Mouse (Mus musculus): ENCODE data around the gene Unc13d. TPM values are rescaled to one million over a fixed set of nuclear protein-coding genes. Genes with fewer than 3 reads are reported as not detected.

Unc13d gene
- polyA plus RNA-seq, 1 experiment from 2014 or later: 0.92 TPM

DNA sequence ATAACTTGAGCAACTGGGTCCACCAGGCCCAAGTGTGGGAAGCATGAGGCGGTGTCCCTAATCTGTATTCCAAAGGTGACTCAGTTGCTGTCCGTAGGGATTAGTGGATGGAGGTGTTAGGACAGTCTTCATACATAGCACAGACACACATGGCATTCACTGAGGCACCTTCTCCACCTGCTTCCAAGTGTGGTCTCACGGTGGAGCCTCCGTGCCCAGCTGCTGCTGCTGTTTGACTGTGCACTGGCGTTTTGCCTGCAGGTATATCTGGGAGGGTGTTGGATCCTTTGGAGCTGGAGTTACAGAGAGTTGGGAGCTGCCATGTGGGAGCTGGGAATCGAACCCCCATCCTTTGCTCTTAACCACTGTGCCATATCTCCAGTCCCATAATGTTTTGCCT, 43.2 kb downstream of the Unc13d start:
- H3K27me3 ChIP-seq: no peaks in the 10 kb centered on the region
- WGBS: 95% methylated on average over 6 of the region's 6 CpGs
- no peak overlapping the region for H3K4me3 ChIP-seq
- H3K4me1 ChIP-seq: peaks cover 18% of the 10 kb centered on the region
- H3K27ac ChIP-seq (replicated peaks): no peak overlapping the region
- no peak for ATAC-seq (ENCODE audit: low FRiP score, low read depth)
- H3K9me3 ChIP-seq: no peaks in the 10 kb centered on the region
- H3K36me3 ChIP-seq: peaks cover 17% of the 10 kb centered on the region
- H3K9ac ChIP-seq (replicated peaks): no peak overlapping the region
- H3K4me2 ChIP-seq (replicated peaks): no peak overlapping the region

DNA sequence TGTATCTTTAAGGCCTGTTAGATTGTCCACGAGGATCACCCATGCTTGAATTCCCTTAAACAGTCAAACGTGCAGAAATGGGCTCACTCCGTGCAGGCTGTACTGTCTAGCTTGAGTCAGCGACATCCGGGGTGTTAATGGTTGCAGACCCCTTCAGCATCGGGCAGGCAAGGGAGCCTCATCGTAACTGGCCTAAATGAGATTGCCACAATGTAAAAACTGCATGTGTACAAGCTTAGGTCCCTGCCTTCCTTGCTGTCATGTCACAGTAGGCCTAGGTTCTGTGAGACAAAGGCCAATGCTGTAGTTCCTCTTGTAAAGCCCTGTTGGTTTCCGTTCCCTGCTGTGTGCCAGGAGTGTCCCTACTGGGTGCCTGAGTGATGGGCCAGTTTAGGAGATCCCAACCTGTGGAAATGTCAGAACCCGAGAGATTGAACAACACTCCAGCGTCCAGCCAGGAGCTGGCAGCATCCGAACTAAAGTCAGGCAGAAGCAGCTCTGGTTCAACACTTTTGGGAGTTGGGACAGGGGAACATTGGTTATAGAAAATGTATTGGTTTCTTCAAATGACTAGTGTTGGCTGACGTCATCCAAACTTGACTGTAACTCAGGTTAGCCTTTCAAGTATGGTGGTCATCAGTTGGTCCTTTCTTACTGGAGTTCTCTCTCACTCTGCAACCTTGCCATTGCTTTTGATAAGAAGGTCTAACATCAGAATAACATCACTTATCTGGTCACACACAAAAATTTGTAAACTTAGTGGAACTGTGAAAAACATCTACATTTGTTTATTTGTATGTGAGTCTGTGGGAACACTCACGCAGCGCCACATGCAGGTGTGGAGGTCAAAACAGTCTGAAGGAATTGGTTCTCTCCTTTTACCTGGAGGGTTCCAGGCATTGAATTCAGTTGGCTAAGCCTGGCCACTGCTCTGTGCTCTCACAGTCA, 46.6 kb downstream of the Unc13d start:
- Histone ChIP-seq H3K27me3 (no peaks in the 10 kb centered on the region), H3K36me3 (peaks cover 5% of the 10 kb centered on the region; the same call in 1 of the 2 replicates), H3K4me2 (replicated peaks) (peak overlapping the region; percentile 86), H3K9me3 (no peaks in the 10 kb centered on the region), H3K4me1 (peaks cover 21% of the 10 kb centered on the region), H3K27ac (replicated peaks) (peak overlapping the region; percentile 98), H3K4me3 (peak overlapping the region; percentile 75), H3K9ac (replicated peaks) (peak overlapping the region; percentile 92)
- peak; percentile 41 for ATAC-seq (ENCODE audit: low FRiP score, low read depth)
- 29% methylated on average over 14 of the region's 14 CpGs for WGBS

DNA sequence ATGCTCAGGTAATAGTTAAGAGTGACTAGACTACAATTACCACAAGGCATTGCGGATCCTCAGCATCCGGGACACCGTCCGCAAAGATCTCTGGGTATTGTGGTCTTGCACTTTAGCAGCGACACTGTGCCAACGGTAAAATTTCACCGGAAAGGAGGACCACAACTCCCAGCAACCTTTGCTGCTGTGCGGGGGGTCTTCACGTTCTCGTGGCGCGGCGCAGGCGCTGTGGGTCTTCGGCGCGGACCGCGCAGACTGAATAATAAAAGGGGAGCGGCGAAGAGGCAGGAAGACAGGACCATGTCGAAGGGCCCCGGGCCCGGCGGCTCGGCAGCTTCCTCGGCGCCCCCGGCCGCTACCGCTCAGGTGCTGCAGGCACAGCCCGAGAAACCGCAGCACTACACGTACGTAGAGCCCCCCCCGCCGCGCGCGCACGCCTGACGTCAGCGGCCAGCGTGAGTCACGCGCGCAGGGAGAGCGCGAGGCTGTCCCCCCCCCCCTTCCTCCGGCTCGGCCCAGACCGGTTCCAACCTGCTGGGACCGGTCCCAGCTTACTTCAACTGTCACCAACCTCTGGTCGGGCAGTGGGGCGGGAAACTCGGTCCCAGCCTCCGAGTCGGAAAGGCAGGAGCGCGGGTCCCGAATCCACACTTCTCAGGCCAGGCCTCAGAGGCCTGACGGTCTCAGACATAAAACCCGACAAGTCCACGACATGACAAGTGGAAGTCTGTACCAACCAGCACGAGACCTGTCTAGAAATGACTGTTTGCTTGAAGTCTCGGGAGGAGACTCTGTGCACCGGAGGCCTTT, 47.5 kb downstream of the Unc13d start, which contains the start of gene Unk:
Gene Unk, plus strand, starts transcription at position 235 of the 810 bp plus-strand sequence.
- under 1% methylated on average over 63 of the region's 67 CpGs for WGBS
- H3K36me3 ChIP-seq: peaks cover 5% of the 10 kb centered on the region; the same call in 1 of the 2 replicates
- H3K9me3 ChIP-seq: no peaks in the 10 kb centered on the region
- H3K4me1 ChIP-seq: peaks cover 21% of the 10 kb centered on the region
- H3K27me3 ChIP-seq: no peaks in the 10 kb centered on the region
- peak within 1 kb of the TSS; percentile 86 for H3K4me2 ChIP-seq (replicated peaks)
- peak within 1 kb of the TSS; percentile 92 for H3K9ac ChIP-seq (replicated peaks)
- peak within 1 kb of the TSS; percentile 75 for H3K4me3 ChIP-seq
- ATAC-seq (ENCODE audit: low FRiP score, low read depth): peak; percentile 94
- peak within 1 kb of the TSS; percentile 98 for H3K27ac ChIP-seq (replicated peaks)

DNA sequence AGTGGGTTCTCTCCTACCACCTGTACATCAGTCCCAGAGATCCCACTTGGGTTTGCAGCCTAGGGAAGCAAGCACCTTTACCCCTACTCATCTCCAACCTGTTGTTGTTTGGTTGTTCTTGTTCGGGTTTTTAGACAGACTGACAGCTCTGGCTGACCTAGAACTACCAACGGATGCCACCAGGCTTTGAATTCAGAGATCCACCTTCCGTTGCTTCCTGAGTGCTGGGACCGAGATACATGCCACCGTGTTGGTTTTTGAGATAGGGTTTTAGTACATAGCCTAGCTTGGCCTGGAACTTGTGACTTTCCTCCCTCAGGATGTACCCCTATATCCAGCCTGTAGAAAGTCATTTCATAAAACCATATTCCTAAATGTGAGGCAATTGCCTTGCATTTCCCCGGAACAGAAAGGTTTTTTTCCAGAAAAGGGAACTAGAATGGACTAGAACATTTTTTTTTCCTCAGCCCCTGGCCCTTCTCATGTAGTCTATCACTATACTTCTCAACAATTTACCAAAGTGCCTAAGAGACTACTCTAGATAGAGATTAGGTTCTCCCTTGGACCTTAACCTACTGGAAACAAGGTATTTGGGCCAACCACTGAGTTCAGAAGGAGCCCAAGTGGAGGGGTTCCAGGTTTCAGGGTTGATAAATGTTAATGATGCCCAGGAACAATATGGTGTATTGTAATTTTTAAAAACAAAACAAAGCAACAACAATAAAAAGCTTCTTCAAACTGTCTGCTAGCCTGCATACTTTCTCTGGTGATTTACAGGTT, 48.5 kb downstream of the Unc13d start:
- peak overlapping the region; percentile 75 for H3K4me3 ChIP-seq
- H3K4me1 ChIP-seq: peaks cover 21% of the 10 kb centered on the region
- no peak overlapping the region for H3K27ac ChIP-seq (replicated peaks)
- 80% methylated on average over 6 of the region's 6 CpGs for whole genome bisulfite sequencing
- H3K36me3 ChIP-seq: no peaks in the 10 kb centered on the region
- H3K4me2 ChIP-seq (replicated peaks): peak overlapping the region; percentile 50
- H3K9ac ChIP-seq (replicated peaks): peak overlapping the region; percentile 92; the same call in 1 of the 2 replicates
- H3K27me3 ChIP-seq: no peaks in the 10 kb centered on the region
- ATAC-seq (ENCODE audit: low FRiP score, low read depth): no peak
- no peaks in the 10 kb centered on the region for H3K9me3 ChIP-seq

DNA sequence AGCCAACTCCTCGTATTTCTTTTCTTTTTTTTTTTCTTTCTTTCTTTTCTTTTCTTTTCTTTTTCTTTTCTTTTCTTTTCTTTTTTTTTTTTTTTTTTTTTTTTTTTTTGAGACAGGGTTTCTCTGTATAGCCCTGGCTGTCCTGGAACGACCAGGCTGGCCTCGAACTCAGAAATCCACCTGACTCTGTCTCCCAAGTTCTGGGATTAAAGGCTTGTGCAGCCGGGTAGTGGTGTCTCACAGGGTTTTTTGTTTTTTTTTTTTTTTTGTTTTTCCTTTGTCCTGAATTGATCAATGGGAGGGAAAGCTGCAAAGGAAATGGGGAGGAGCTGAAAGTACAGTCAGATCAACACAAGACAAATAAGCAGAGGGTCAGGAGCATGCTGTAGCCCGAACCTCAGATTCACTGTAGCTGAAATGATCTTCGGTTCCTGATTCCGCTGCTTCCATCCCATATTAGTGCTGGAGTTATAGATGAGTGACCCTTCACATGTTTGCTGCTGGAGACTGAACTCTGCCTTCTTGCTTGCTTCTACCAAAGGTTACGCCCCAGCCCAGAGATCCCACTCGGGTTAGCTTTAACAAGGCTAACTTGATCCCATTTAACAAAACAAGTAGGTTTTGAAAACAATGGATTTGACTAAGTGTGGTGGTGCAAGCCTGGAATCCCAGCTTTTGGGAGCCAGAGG, 49.4 kb downstream of the Unc13d start:
- H3K9me3 ChIP-seq: no peaks in the 10 kb centered on the region
- no peak overlapping the region for H3K4me2 ChIP-seq (replicated peaks)
- H3K4me1 ChIP-seq: peaks cover 21% of the 10 kb centered on the region
- no peaks in the 10 kb centered on the region for H3K36me3 ChIP-seq
- no peak for ATAC-seq (ENCODE audit: low FRiP score, low read depth)
- H3K27me3 ChIP-seq: no peaks in the 10 kb centered on the region
- no peak overlapping the region for H3K4me3 ChIP-seq
- no peak overlapping the region for H3K27ac ChIP-seq (replicated peaks)
- H3K9ac ChIP-seq (replicated peaks): no peak overlapping the region
- 80% methylated on average over 9 of the region's 9 CpGs for WGBS

DNA sequence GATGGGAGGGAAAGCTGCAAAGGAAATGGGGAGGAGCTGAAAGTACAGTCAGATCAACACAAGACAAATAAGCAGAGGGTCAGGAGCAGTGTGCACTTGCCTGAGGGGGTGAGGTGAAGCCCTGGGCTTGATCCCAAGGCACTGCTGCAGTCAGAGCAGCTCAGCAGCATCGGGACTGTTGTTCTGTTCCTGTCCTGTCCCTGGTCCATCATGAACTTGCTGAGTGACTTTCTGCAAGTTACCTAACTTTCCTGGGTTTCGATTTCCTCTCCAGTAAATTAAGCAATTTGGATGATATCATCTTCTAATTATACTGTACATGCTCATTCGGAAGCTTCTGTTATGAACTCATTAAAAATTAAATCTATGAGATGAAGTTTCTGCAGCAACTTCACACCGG, 50.0 kb downstream of the Unc13d start, which contains the start of gene H3f3b:
Gene H3f3b, minus strand, starts transcription at position 207 of the 400 bp plus-strand sequence.
- Histone ChIP-seq H3K9me3 (no peaks in the 10 kb centered on the region), H3K4me1 (peaks cover 19% of the 10 kb centered on the region), H3K27me3 (no peaks in the 10 kb centered on the region), H3K4me2 (replicated peaks) (no peak within 1 kb of the TSS), H3K4me3 (no peak within 1 kb of the TSS), H3K27ac (replicated peaks) (no peak within 1 kb of the TSS), H3K36me3 (no peaks in the 10 kb centered on the region), H3K9ac (replicated peaks) (no peak within 1 kb of the TSS)
- ATAC-seq (ENCODE audit: low FRiP score, low read depth): no peak
- WGBS: 83% methylated on average over 4 of the region's 4 CpGs

DNA sequence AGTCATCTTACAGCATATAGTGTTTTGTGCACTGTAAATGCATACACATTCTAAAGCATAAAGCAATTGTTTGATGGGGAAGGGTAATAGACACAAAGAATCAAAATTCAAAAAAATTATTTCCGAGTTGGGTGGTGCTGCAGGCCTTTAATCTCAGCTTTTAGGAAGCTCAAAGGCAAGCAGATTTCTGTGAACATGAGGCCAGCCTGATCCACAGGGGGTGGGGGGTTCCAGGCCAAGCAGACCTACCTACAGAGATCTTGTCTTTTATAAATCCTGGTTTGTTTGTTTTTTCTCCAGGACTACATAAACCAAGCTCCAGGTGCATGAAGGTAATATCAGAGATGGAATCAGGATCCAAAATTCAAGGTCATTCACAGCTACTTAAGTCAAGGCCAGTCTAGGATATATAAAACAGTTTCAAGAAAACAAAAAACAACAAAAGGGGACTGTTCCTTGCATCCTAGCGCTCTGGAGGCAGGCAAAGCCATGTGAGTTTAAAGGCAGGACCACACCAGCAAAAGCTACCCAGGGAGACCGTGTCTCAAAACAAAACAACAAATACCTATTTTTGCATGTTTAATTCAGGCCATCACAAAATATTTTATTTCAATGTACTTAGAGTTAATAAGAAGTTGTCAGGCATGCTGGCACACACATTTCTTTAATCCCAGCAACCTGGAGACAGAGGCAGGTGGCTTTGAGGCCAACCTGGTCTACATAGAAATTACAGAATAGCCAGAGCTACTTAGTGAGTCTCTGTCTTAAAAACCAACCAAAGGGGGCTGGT, 52.5 kb downstream of the Unc13d start:
- Histone ChIP-seq H3K4me3 (no peak overlapping the region), H3K36me3 (0 out of 2 replicates have a peak, but pooled peaks cover 10% of the 10 kb centered on the region), H3K27me3 (no peaks in the 10 kb centered on the region), H3K9me3 (no peaks in the 10 kb centered on the region), H3K4me1 (peaks cover 17% of the 10 kb centered on the region), H3K9ac (replicated peaks) (no peak overlapping the region), H3K27ac (replicated peaks) (peak overlapping the region; percentile 52; the same call in 1 of the 2 replicates), H3K4me2 (replicated peaks) (no peak overlapping the region)
- ATAC-seq (ENCODE audit: low FRiP score, low read depth): no peak
- 87% methylated on average over 3 of the region's 3 CpGs for WGBS

DNA sequence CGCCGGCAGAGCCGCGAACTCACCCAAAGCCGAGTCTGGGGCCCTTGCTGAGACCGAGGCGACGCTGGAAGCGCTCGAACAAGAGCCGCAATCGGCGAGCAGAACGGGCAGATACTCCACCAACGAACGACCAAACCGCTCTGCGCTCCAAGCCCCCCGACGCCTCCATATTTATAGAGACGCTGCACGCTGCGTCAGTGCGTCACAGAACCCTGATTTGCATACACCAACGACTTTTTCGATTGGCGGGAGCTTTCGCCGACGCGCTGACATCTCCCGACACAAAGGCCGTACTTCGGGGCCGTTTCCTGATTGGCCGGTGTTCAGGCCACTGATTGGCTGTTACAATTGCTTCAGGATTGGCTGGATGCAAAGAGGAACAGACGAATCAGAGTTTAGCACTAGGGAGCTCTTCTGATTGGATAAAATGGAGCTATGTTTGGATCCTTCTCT, 53.4 kb downstream of the Unc13d start:
- Histone ChIP-seq H3K9ac (replicated peaks) (peak overlapping the region; percentile 100), H3K27me3 (no peaks in the 10 kb centered on the region), H3K36me3 (0 out of 2 replicates have a peak, but pooled peaks cover 10% of the 10 kb centered on the region), H3K4me1 (peaks cover 12% of the 10 kb centered on the region), H3K4me3 (peak overlapping the region; percentile 83), H3K9me3 (no peaks in the 10 kb centered on the region), H3K4me2 (replicated peaks) (peak overlapping the region; percentile 59), H3K27ac (replicated peaks) (peak overlapping the region; percentile 99)
- WGBS: under 1% methylated on average over 37 of the region's 37 CpGs
- ATAC-seq (ENCODE audit: low FRiP score, low read depth): peak; percentile 93

DNA sequence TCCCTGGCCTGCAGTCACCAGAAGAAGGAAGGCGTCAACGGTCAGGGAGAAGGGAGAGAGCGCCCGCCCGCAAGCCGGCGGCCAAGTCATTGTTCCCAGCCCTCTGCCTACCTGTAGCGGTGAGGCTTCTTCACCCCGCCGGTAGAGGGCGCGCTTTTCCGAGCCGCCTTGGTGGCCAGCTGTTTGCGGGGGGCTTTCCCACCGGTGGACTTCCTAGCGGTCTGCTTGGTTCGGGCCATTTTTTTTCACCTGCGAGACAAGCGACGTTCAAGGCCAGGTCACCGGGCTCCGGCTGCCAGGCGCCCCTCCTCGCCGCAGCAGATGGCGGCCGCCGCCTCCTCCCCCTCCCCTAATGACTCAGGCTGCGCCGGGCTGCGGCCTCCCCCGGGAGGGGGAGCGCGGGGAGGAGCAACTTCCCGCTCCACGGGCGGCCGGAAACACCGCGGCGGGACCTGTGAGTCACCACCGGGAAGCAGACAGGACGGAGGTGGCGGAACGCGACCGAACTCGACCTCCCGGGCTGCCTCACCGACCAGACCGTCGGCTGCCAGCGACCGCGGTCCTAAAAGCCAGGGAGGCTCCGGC, 53.9 kb downstream of the Unc13d start:
- no peaks in the 10 kb centered on the region for H3K27me3 ChIP-seq
- H3K27ac ChIP-seq (replicated peaks): peak overlapping the region; percentile 99
- whole genome bisulfite sequencing: under 1% methylated on average over 53 of the region's 57 CpGs
- H3K4me1 ChIP-seq: peaks cover 12% of the 10 kb centered on the region
- H3K9me3 ChIP-seq: no peaks in the 10 kb centered on the region
- 0 out of 2 replicates have a peak, but pooled peaks cover 10% of the 10 kb centered on the region for H3K36me3 ChIP-seq
- peak overlapping the region; percentile 59 for H3K4me2 ChIP-seq (replicated peaks)
- H3K9ac ChIP-seq (replicated peaks): peak overlapping the region; percentile 100
- ATAC-seq (ENCODE audit: low FRiP score, low read depth): peak; percentile 67
- H3K4me3 ChIP-seq: peak overlapping the region; percentile 83
